Mouse (Mus musculus) lung, embryonic 15.5 days (tissue): ENCODE results near the gene Atat1. TPM values are rescaled to one million over a fixed set of nuclear protein-coding genes. Genes with fewer than 3 reads are reported as not detected.
A peak's percentile ranks its signal among the peaks of the same experiment; 100 is the strongest.

Source experiments
- ATAC-seq: fragments of 200-750 bp; cut with Nextera tagmentation; 2 replicates; pipeline ENCODE4 v1.8.0; 2017; ENCODE audit warnings: moderate number of reproducible peaks, borderline replicate concordance; ENCODE audit not compliant: low FRiP score, low TSS enrichment; ENCODE audit errors: extremely low read depth
- H3K27ac ChIP-seq: fragments of 300-500 bp; sonication (generic); 2 replicates; pipeline ENCODE4 v1.5.1; 2015; ENCODE audit warnings: moderate library complexity, mild to moderate bottlenecking, inconsistent platforms
- H3K27me3 ChIP-seq: fragments of 300-500 bp; sonication (generic); 2 replicates; pipeline ENCODE4 v1.6.1; 2015; ENCODE audit warnings: inconsistent platforms
- H3K36me3 ChIP-seq: fragments of 300-500 bp; sonication (generic); 2 replicates; pipeline ENCODE4 v1.6.1; 2015; ENCODE audit warnings: inconsistent platforms
- H3K4me1 ChIP-seq: fragments of 300-500 bp; sonication (generic); 2 replicates; pipeline ENCODE4 v1.6.1; 2015; ENCODE audit warnings: inconsistent platforms
- H3K4me2 ChIP-seq: fragments of 300-500 bp; sonication (generic); 2 replicates; pipeline ENCODE4 v1.6.1; 2015; ENCODE audit warnings: inconsistent platforms, mild to moderate bottlenecking, moderate library complexity
- H3K4me3 ChIP-seq: fragments of 300-500 bp; sonication (generic); 2 replicates; pipeline ENCODE4 v1.5.1; 2015; ENCODE audit warnings: mild to moderate bottlenecking, inconsistent platforms
- H3K9ac ChIP-seq: fragments of 300-500 bp; sonication (generic); 2 replicates; pipeline ENCODE4 v1.6.1; 2015; ENCODE audit warnings: inconsistent platforms
- H3K9me3 ChIP-seq: fragments of 300-500 bp; sonication (generic); 2 replicates; pipeline ENCODE4 v1.6.1; 2016; ENCODE audit warnings: inconsistent platforms
- WGBS: fragments of 180-500 bp; shearing (Covaris S2); methylation state at CpG from one replicate; pipeline ENCODE4 v1.1.7; 2015; 5-methylcytosine and 5-hydroxymethylcytosine counted together
- polyA plus RNA-seq: library from polyadenylated mRNA; unstranded; fragments of >200 nt; fragmentation: Nextera tagmentation; extraction: Ambion mirVana; gene quantifications from 2 replicates; pipeline ENCODE4 v1.2.1, GENCODE M21; 2015

Gene Atat1
- polyA plus RNA-seq, 1 experiment from 2014 or later, result 63.6 TPM

DNA sequence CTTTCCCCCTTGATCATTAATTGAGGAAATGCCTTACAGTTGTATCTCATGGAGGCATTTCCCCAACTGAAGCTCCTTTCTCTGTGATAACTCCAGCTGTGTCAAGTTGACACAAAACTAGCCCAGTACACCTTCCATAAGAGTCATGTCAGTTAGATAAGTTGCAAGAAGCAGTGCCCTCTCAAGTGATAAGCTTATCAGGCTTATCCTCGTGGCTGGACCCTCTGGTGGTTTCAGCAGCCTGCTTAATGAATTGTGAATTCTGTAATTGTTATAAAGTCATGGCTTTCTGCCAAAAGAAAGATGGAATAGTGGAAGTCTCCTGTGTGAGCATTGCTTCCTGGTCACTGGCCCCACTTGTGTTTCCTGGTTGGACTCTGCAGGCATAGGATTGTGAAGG, 17.6 kb upstream of the Atat1 start:
- 17% methylated on average over 1 of the region's 1 CpGs for WGBS
- ATAC-seq, result no peak
- H3K9me3 ChIP-seq, result no peaks in the 10 kb centered on the region
- no peak overlapping the region for H3K4me2 ChIP-seq
- no peaks in the 10 kb centered on the region for H3K4me1 ChIP-seq
- no peak overlapping the region for H3K27ac ChIP-seq
- H3K4me3 ChIP-seq, result no peak overlapping the region
- H3K27me3 ChIP-seq, result no peaks in the 10 kb centered on the region
- H3K36me3 ChIP-seq, result peaks cover 83% of the 10 kb centered on the region
- H3K9ac ChIP-seq, result no peak overlapping the region

DNA sequence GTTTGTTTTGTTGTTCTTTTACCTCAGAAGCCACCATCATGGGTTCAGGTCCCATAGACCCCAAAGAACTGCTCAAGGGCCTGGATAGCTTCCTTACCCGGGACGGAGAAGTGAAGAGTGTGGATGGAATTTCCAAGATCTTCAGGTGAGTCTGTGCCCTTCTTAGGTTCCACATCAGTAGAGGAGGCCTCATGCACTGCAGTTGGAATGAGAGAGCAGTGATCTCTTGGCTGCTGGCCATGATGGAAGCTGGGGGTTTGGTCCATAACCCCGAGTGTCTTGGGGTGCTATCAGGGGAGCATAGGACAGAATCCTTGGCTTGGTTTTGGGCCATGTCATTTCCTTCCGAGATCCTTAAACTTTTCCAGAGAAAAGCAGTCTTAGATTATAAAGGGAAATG, 13.4 kb upstream of the Atat1 start:
- H3K36me3 ChIP-seq, result peaks cover 62% of the 10 kb centered on the region

GRCm38 (mm10) chr17:35922566-35922965, 12.7 kb upstream of the Atat1 start:
- no peak for ATAC-seq
- Histone ChIP-seq H3K27ac (no peak overlapping the region), H3K36me3 (peaks cover 57% of the 10 kb centered on the region), H3K4me2 (no peak overlapping the region), H3K4me3 (no peak overlapping the region), H3K4me1 (peaks cover 30% of the 10 kb centered on the region), H3K9me3 (no peaks in the 10 kb centered on the region), H3K9ac (no peak overlapping the region), H3K27me3 (no peaks in the 10 kb centered on the region)
- 90% methylated on average over 3 of the region's 3 CpGs for WGBS

More for the DNA sequence above, 13.4 kb upstream of the Atat1 start:
- Histone ChIP-seq H3K4me3 (no peak overlapping the region), H3K4me2 (no peak overlapping the region), H3K27ac (no peak overlapping the region), H3K9me3 (no peaks in the 10 kb centered on the region), H3K4me1 (peaks cover 30% of the 10 kb centered on the region), H3K9ac (no peak overlapping the region), H3K27me3 (no peaks in the 10 kb centered on the region)
- no peak for ATAC-seq
- 85% methylated on average over 4 of the region's 4 CpGs for WGBS

- Histone ChIP-seq H3K9me3 (no peaks in the 10 kb centered on the region), H3K27me3 (no peaks in the 10 kb centered on the region), H3K9ac (no peak overlapping the region), H3K4me1 (peaks cover 30% of the 10 kb centered on the region), H3K27ac (no peak overlapping the region), H3K4me2 (no peak overlapping the region; the same call in 1 of the 2 replicates), H3K4me3 (no peak overlapping the region), H3K36me3 (peaks cover 55% of the 10 kb centered on the region)
- no peak for ATAC-seq
- 76% methylated on average over 4 of the region's 4 CpGs for WGBS
Observed at GRCm38 (mm10) chr17:35921710-35922109, 11.8 kb upstream of the Atat1 start.

GRCm38 (mm10) chr17:35920862-35921562, 11.1 kb upstream of the Atat1 start:
- H3K27me3 ChIP-seq, result no peaks in the 10 kb centered on the region
- H3K4me3 ChIP-seq, result no peak overlapping the region
- H3K9me3 ChIP-seq, result no peaks in the 10 kb centered on the region
- no peak overlapping the region for H3K9ac ChIP-seq
- no peak overlapping the region; the same call in 1 of the 2 replicates for H3K4me2 ChIP-seq
- peaks cover 48% of the 10 kb centered on the region for H3K36me3 ChIP-seq
- peaks cover 30% of the 10 kb centered on the region for H3K4me1 ChIP-seq
- no peak for ATAC-seq
- peak overlapping the region; percentile 98 for H3K27ac ChIP-seq
- 62% methylated on average over 5 of the region's 5 CpGs for WGBS

- Histone ChIP-seq H3K27me3 (no peaks in the 10 kb centered on the region), H3K4me1 (peaks cover 34% of the 10 kb centered on the region), H3K9ac (peak overlapping the region; percentile 44), H3K36me3 (peaks cover 42% of the 10 kb centered on the region), H3K4me2 (peak overlapping the region; percentile 90; the same call in 1 of the 2 replicates), H3K4me3 (no peak overlapping the region), H3K27ac (peak overlapping the region; percentile 98), H3K9me3 (no peaks in the 10 kb centered on the region)
- no peak for ATAC-seq
- 41% methylated on average over 1 of the region's 1 CpGs for WGBS
Observed at GRCm38 (mm10) chr17:35920384-35920783, 10.5 kb upstream of the Atat1 start.

- no peak for ATAC-seq
- H3K9me3 ChIP-seq, result no peaks in the 10 kb centered on the region
- peaks cover 37% of the 10 kb centered on the region for H3K36me3 ChIP-seq
- 37% methylated on average over 6 of the region's 6 CpGs for WGBS
- H3K27me3 ChIP-seq, result no peaks in the 10 kb centered on the region
- peaks cover 37% of the 10 kb centered on the region for H3K4me1 ChIP-seq
- peak overlapping the region; percentile 44 for H3K9ac ChIP-seq
- H3K27ac ChIP-seq, result peak overlapping the region; percentile 98
- H3K4me2 ChIP-seq, result peak overlapping the region; percentile 90
- peak overlapping the region; percentile 56 for H3K4me3 ChIP-seq
Observed at GRCm38 (mm10) chr17:35919864-35920301, 10.0 kb upstream of the Atat1 start.

- no peaks in the 10 kb centered on the region for H3K9me3 ChIP-seq
- peak overlapping the region; percentile 90 for H3K4me2 ChIP-seq
- peak; percentile 44; the same call in 1 of the 2 replicates for ATAC-seq
- peak overlapping the region; percentile 98 for H3K27ac ChIP-seq
- peak overlapping the region; percentile 56 for H3K4me3 ChIP-seq
- no peaks in the 10 kb centered on the region for H3K27me3 ChIP-seq
- peak overlapping the region; percentile 81 for H3K9ac ChIP-seq
- H3K36me3 ChIP-seq, result peaks cover 33% of the 10 kb centered on the region
- peaks cover 37% of the 10 kb centered on the region for H3K4me1 ChIP-seq
- WGBS, result 8% methylated on average over 7 of the region's 7 CpGs
Observed at GRCm38 (mm10) chr17:35919060-35919715, 9.3 kb upstream of the Atat1 start.

GRCm38 (mm10) chr17:35918276-35919059, 8.6 kb upstream of the Atat1 start:
- Histone ChIP-seq H3K4me2 (peak overlapping the region; percentile 90), H3K9ac (peak overlapping the region; percentile 81), H3K4me3 (peak overlapping the region; percentile 56), H3K9me3 (no peaks in the 10 kb centered on the region), H3K27ac (peak overlapping the region; percentile 98), H3K36me3 (peaks cover 32% of the 10 kb centered on the region), H3K27me3 (no peaks in the 10 kb centered on the region), H3K4me1 (peaks cover 37% of the 10 kb centered on the region)
- no peak for ATAC-seq
- under 1% methylated on average over 11 of the region's 11 CpGs for WGBS

DNA sequence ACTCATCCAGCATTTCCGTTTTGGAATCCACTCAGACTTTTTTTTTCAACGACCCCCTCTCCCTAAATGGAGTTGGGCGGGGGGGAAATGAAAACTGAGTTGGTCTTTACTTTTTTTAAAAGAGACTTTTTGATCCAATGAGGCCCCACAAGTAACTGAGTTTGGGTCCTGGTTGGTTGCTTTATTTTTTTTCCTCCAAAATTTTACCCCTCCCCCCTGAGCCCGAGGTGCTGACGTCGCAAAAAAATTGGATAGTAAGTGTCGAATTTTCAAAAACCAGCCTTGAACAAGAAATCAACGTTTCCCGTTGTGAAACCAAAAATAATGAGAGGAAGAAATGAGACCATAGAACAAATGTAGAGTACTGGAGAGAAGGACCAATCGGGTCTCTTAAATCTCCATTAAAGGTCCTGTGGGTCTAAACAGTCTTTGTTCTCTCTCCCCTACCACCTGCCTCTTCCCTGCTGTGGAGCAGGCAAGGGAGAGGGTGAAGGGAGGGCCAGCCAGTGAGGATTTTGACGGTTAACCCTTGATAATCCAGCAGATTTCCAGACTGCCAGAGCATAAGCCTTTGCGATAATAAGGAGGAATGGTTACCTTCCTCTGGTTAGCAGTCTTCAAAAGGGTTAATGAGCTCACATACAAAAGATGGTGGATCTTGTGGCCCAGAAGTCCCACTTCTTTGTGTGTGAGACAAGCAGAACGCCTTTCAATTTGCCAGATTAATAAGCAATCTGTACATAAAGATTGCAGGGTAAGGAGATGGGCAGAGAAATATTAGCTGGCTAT, 7.8 kb upstream of the Atat1 start:
- no peaks in the 10 kb centered on the region for H3K27me3 ChIP-seq
- peaks cover 33% of the 10 kb centered on the region for H3K36me3 ChIP-seq
- peak overlapping the region; percentile 98 for H3K27ac ChIP-seq
- H3K9ac ChIP-seq, result peak overlapping the region; percentile 81
- no peaks in the 10 kb centered on the region for H3K9me3 ChIP-seq
- ATAC-seq, result no peak
- H3K4me1 ChIP-seq, result peaks cover 37% of the 10 kb centered on the region
- peak overlapping the region; percentile 56 for H3K4me3 ChIP-seq
- peak overlapping the region; percentile 90 for H3K4me2 ChIP-seq
- WGBS, result under 1% methylated on average over 13 of the region's 13 CpGs

GRCm38 (mm10) chr17:35917143-35917462, 7.2 kb upstream of the Atat1 start:
- no peak for ATAC-seq
- H3K9ac ChIP-seq, result peak overlapping the region; percentile 81
- no peaks in the 10 kb centered on the region for H3K9me3 ChIP-seq
- peak overlapping the region; percentile 90 for H3K4me2 ChIP-seq
- H3K27me3 ChIP-seq, result no peaks in the 10 kb centered on the region
- peak overlapping the region; percentile 98 for H3K27ac ChIP-seq
- peaks cover 33% of the 10 kb centered on the region for H3K4me1 ChIP-seq
- peaks cover 37% of the 10 kb centered on the region for H3K36me3 ChIP-seq
- H3K4me3 ChIP-seq, result peak overlapping the region; percentile 56
- WGBS, result 0% methylated on average over 8 of the region's 8 CpGs
